ENCODE assay signal across 22 mouse cellular contexts in genomic region chr5:114664139-114664538, GRCm38 (mm10).
"Had no signal": no experiment of that assay in that cellular context is flagged by ENCODE, and none has a peak within 500 bp of the region (broad histone marks: within the 10 kb centered on the region; RNA-seq: fewer than 3 reads in every experiment).

No protein-coding gene starts in this region.

- H3K27ac ChIP-seq: heart, embryonic 13.5 days; heart, embryonic 15.5 days; hindbrain, embryonic 10.5 days; hindbrain, embryonic 12.5 days; hindbrain, embryonic 14.5 days; hindbrain, embryonic 15.5 days; hindbrain, postnatal 0 days; intestine, embryonic 15.5 days; kidney, postnatal 0 days; layer of hippocampus, adult 2 months; left cerebral cortex, adult 2 months had no signal

- H3K9ac ChIP-seq: heart, embryonic 13.5 days; heart, embryonic 15.5 days; hindbrain, embryonic 13.5 days; hindbrain, embryonic 14.5 days; hindbrain, embryonic 15.5 days; intestine, embryonic 15.5 days; kidney, embryonic 15.5 days had no signal

- H3K4me3 ChIP-seq: heart, embryonic 13.5 days; heart, embryonic 15.5 days; hindbrain, embryonic 10.5 days; hindbrain, embryonic 12.5 days; hindbrain, embryonic 13.5 days; hindbrain, embryonic 15.5 days; intestine, embryonic 15.5 days; kidney, embryonic 15.5 days; layer of hippocampus, adult 2 months; left cerebral cortex, adult 2 months had no signal

- H3K9me3 ChIP-seq: heart, embryonic 13.5 days; heart, embryonic 15.5 days; hindbrain, embryonic 10.5 days; hindbrain, embryonic 12.5 days; hindbrain, embryonic 13.5 days; hindbrain, embryonic 15.5 days; intestine, embryonic 15.5 days had no signal

- H3K4me2 ChIP-seq: heart, embryonic 13.5 days; heart, embryonic 15.5 days; hindbrain, embryonic 12.5 days; hindbrain, embryonic 13.5 days; hindbrain, embryonic 14.5 days; hindbrain, embryonic 15.5 days; intestine, embryonic 15.5 days; kidney, embryonic 15.5 days had no signal

- DNase-seq: heart, postnatal 10 days; heart, postnatal 14 days; heart, postnatal 36 days; heart, postnatal 4 days; layer of hippocampus, adult 9-11 months; layer of hippocampus, postnatal 36 days had no signal

- H3K36me3 ChIP-seq: heart, embryonic 15.5 days; hindbrain, embryonic 10.5 days; hindbrain, embryonic 13.5 days; hindbrain, embryonic 15.5 days; intestine, embryonic 15.5 days; kidney, embryonic 15.5 days had no signal

- ATAC-seq: hindbrain, postnatal 0 days; inflammation-experienced regulatory T-cells, adult 6 months; intestine, embryonic 15.5 days; intestine, embryonic 16.5 days; intestine, postnatal 0 days had no signal
